Mouse (Mus musculus) frontal cortex, postnatal 14 days (tissue): ENCODE results near the gene Shpk.

Experiments
- DNase-seq, 2 experiments: peaks; one replicate each; pipeline ENCODE4 v3.0.0; 2022; ENCODE audit warnings: low spot score in 2 of 2

The Shpk gene

DNA sequence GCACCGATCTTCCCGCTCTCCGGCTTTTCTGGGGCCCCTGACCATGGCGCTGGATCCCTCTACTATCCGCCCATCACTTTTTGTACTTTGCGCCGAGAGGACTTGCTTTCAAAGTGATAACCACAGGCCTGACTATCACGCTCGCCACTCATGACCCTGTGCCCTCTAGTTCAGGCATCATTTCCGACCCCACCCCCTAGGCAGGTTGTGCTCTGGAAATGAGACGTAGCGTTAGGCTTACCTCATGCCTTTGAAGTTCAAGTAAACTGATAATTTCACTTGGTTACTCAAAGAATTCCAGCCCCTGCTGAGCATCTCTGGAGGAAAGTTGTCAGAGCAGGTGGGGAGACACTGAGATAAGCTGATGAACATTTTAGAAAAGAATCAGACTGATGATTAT lies 619 bp downstream of the Shpk start:
- no peak for DNase-seq

DNA sequence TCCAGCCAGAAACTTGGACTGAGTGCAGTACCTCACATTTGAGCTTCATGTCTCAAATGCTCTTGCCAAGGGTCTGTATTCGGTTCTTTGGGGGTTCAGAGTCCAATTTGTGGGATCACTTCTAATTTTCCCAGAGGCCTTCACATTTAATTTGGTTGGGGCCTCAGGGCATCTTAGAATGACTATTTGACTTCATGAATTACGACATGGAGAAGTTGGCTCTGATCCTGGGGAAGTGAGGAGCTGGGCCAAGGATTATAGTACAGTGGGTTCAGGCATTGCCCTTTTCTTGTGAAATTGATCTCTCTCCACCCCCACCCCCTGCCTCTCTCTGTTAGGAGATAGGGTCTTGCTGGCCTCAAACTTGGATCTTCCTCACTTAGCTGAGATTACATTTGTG lies 1.8 kb downstream of the Shpk start:
- no peak for DNase-seq

DNA sequence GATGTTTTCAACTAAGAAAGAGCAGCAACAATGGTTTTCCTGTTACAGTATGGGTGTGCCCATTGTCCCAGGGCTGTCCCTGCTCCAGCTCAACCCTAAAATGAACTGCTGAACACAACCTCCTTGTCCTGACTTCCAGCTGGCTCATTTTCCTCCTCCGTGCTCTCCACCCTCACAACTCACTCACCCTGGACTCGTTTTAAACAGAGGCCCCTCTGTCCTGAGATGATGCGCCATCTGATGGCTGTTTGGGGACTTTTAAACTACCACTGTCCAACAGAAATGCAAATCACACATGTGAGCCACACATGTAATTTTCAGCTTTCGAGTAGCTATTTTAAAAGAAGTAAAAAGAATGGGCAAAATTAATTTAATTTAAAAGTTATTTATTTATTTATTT lies 2.3 kb downstream of the Shpk start:
- DNase-seq = no peak

DNA sequence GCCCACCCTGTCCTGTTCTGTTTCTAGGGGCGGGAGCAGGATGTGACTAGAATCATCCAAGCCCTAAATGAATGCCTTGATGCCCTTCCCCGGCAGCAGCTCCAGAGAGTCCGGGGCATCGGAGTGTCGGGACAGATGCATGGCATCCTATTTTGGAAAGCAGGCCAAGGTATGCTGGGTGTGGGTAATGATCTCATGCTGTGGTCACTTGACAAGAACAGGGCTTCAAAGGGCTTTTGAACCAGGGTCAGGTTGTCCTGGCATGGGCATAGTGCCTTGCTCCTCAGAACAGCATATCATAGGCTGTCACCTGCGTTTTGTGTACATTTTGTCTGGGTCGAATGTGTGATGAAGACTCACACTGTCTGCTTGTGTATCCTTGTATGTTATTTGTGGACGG lies 4.6 kb downstream of the Shpk start:
- no peak for DNase-seq

DNA sequence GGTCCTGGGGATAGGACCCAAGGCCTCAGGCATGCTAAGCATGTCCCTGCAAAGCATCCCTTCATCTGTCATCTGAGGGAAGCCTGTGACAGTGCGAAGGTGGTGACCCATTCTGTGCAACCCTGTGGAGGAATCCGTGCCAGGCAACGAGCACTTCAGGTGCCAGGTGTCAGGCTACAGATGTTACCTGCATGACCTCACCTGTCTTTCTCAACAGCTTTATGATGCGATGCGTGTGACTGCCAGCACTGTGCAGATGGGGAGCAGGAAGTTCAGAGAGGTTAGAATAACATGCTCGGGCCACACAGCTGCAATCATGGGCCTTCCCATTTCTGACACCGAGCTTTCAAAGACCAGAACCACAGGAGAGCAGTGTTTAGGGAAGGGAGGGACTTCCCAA lies 5.9 kb downstream of the Shpk start:
- no peak for DNase-seq

DNA sequence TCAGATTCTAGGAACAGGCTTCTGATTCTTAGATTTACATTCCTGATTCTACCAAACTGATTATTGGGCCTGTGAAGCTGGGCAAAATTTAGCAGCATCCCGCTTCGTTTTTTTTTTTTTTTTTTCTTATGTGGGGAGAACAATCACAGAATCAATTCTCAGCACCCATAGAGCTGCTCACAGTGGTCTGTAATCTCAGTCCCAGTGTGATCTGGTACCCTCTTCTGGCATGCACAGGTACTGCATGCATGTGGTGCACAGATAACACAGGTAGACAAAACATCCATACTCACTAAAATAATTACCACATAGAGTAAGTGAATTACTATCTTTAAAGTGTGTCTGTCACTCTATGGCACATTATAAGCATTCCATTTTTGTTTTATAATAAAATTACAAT lies 8.4 kb downstream of the Shpk start:
- DNase-seq = no peak

DNA sequence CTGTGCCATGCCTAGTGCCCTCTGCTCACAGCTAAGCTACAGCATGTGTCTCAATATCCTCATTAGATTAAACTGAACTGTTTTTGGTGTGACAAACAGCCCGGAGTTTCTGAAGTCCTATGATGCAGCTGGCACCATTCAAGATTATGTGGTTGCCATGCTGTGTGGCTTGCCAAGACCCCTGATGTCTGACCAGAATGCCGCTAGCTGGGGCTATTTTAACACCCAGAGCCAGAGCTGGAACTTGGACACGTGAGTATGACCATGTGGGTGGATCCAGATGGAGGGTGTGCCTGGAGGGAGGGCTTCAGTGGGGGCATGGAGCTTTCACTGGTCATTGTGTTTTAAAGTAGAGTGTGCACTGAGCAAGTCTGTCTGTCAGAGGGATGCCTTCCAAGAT lies 14.7 kb downstream of the Shpk start:
- DNase-seq = no peak

DNA sequence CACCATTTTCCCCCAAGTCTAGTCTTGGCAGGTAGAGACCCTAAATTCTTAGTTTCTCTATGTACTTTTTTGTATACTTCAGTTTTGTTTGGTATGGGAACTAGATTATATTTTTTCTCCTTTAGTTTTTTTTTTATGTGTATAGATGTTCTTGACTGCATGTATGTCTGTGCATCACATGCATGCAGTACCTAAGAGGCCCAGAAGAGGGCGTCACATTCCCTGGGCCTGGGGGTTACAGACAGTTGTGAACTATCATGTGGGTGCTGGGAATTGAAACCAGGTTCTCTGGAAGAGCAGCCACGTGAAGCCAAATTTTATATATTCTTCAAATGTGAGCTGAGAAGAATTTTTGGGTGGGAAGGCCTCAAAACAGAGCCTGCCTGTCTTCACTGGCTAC lies 20.4 kb downstream of the Shpk start:
- no peak for DNase-seq

DNA sequence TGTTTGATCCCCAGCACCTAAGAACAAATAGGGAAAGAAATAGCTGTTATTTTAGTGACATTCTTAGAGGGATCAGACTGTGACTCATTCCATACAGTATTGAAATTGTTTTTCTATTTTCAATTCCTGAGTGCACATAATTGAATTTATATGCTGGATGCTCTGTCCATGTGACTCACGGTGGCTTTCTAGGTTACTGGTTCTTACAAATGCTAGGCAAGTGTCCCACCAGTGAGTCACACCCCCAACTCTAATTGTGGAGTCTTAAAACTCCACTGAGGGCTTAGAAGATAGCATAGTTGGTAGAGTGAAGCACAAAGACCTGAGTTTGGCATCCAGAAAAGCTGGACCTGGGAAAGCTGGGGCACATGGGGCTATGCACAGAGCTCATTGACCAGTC lies 21.4 kb downstream of the Shpk start:
- DNase-seq = no peak

DNA sequence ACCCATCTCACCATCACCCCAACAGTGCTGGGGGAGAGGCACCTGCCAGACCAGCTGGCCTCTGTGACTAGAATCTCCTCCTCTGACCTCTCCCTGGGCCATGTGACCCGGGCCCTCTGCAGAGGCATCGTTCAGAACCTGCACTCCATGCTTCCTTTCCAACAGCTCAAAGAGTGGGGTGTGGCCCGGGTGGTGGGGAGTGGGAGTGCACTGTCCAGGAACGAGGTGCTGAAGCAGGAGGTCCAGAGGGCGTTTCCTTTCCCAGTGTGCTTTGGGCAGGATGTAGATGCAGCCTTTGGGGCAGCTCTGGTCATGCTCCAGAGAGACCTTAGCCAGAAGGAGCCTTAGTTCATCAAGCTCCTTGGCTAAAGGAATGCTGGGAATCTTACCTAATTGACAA lies 23.6 kb downstream of the Shpk start:
- no peak for DNase-seq

DNA sequence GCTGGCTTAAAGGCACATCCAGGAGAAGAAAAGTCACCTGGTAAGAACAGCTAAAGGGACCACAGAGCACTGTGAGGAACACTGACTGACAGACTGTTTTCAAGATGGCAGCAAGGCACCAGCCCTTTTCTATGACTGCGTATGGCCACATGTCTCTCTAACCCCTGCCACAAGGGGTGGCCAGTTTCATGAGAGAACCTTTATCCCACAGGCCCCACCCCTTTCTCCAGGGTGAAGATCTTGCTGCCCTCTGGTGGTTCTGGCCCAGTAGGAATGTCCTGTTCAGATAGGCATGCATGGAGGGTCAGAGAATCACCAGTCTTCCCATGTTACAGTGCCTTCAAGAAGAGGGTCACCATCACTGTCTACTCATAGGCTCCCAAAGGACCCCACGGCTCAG lies 24.7 kb downstream of the Shpk start:
- DNase-seq = no peak

DNA sequence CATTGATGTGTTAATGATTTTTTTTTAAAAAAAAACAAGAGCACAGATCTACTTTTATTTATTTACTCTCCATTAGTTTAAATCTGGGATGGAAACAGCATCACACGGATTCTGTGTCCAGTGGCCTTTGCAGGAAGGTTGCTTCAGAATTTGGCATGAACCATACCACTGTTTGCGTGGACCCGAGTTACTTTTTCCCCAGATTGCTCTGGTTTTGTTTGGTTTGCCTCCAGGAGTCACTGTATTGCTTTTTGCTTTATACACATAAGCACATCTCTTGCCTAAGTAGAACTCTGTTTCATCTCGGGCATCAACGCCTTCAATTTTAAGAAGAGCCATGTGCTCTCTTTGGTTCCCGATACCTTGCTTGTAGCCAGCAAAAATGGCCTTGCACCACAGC lies 26.6 kb downstream of the Shpk start:
- no peak for DNase-seq

DNA sequence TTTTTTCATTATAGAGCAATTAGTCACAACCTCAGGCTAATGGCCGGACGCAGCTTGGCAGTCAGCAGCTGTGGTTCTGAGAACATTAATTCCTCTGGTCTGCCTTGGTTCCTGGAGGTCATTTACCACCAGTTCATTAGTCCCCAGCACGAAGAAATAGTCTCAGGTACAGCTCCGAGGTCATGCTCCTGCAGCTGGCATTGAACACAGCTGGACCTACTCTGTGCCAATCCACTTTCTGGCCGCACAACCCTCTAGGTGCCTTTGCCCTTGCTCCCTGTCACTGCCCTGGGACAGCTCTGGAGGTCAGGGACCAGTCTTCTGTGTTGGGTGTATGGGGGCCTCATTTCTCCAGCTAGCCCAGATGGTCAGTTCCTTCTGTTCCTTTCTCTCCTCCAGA lies 29.6 kb downstream of the Shpk start:
- DNase-seq = no peak

DNA sequence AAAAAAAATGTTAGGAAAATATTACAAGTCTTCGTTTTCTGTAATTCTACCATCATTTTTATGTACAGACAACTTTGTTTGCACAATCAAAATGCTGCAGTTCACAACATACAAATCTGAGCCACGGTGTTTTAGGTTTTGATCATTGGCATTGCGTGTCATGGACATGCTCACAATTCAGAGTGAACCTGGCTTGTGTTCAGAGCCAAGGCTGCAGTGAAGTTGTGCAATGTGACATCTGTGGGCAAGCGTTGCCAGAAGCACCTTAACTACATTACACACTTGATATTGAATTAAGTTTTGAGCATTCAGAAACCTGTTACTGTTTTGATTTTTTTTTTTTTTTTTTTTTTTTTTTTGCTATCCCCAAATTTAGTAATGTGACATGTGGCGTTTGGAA lies 30.8 kb downstream of the Shpk start:
- no peak for DNase-seq

DNA sequence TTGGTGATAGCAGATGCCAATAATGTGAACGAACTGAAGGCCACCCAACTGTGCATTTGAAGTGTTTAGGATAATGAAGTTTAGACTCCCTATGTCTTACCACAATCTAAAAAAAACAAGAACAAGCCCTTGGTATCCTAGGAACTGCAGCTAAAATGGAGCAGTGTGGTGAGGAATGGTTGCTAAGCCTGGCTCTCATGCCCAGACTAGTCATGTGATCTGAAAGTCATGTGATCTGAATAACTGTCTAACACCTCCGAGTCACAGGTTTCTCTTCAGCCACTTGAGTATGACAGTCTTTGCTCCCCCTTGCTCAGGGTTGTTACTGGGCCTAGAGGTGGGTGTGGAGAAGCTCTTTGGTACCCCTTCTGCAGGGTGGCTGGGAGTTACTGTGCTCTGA lies 33.3 kb downstream of the Shpk start:
- no peak for DNase-seq

DNA sequence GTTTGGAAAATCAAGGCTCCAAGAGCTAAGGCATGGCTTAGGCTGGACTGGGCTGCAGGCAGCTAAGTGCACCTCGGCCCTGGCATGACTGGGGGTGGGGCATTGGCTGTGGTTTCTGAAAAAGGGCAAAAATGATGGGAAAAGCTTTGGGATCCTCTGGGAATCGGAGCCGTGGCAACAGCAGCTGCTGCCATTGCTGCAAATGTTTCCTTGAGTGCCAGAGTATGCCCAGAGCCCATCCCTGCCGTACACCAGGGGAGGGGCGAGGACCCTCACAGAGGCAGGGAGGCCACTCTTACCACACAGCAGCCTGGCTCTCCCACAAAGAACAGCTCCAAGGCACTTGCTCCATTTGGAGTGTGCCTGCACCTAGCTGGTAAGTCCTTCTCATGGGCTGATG lies 34.7 kb downstream of the Shpk start, which contains the start of gene Trpv1:
Gene Trpv1, plus strand, starts transcription at position 301 of the 400 bp plus-strand sequence.
- DNase-seq = no peak

DNA sequence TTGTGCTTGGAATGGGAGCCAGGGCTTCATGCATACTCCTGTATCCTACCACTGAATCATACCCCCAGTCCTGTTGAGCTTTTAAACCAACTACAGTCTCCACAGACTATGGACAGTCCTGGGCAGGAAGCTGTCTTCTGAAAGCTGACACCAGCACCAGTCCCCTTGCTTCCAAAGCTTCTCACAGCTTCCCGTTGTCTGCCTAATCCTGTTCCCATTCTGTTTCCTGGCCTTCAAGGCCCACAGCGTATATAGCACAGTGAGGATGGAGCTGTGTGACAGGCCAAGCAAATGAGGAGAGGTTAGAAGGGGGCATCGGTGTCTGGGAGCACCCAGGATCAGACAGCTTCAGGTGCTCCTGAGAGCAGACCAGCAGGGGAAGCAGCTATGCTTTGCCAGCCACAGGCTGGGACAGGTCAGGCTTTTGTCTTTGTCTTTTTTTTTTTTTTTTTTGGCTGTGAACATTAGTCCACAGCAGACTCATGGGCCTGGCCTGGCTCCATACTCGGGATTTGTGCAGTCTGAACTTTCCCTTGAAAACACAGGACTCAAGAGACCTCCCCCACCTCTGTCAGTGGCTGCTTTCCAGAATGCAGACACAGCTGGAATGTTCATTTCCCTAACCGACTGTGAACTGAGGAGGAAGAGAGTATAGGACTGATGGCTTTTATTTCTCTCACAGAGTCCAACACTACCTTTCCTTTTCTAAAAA lies 36.9 kb downstream of the Shpk start:
- no peak for DNase-seq

DNA sequence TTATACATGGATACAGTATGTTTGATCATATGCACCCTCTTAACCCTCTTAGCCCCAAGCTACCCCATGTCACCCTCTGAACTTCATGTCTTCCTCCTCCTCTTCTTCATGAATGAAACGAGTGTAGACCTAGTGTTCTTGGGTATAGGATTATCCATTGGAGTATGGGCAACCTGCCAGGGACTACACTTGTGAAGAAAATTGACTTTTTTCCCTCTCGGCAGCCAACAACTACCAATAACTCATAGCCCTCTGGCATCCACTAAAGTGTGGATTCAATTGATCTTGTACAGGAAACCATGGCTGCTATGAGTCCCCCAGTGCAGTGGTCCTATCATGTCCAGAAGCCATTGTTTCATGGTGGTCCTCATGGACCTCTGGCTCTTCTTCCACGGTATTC lies 37.5 kb downstream of the Shpk start:
- DNase-seq = no peak

DNA sequence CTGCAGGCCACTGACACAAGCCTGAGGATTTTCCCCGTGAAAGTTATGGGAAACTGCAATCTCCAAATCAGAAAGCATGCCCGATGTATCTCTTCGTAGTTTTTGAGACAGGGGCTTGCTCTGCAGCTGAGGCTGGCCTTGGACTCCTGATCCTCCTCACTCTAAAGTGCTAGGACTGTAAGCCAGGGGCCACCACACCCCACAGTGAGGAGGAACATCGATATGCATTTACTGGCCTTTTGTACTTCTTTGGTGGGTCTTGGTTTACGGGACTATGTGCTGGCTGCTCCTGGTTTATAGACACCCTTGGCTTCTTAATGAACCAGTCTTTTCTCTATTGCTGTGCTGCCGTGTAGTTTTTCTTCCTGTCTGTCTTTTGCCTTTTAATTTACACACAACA lies 42.9 kb downstream of the Shpk start:
- no peak for DNase-seq

DNA sequence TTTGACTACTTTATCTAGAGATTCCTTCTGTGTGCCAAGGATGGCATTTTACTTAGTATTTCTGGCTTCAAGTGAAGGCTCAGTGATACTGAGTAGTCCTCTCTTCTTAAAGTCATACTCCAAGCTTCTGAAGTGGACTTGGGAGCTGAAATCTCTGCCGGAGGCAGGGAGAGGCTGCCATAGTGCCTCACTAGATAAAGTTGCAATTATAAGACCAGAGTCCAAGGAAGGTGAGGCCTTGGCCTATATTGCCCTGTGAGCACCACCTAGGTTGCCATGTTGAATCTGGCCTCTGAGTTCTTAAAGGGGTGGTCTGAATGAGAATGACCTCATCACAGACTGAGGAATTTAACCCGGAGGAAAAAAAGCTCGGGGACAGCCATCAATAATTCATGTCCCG lies 43.5 kb downstream of the Shpk start:
- no peak for DNase-seq

DNA sequence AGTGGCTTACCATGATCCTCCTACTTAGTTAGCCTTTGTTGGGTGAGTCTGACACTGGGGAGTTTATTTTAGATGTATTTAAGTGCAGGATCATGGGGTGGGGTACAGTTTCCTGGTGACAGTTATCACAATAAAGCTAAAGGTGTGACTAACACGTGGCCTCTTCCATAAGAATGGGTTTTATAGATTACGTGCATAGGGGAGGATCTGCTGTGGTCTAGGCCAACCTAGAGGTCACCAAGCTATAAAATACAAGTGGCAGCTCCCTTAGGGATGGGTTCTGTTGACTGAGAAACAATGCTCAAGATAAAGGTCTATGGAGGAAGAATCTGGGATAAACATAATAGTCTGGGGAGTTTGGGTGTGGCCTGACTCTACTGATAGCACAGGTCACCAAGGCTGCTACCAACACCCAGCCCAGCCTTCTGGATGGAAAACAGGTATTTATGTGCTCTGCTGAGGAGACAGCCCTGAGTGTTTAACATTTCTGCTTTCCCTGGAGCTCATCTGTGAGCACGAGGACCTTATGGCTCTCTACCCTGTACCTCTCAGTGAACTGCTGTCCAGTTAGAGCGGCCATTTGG lies 58.2 kb downstream of the Shpk start:
- DNase-seq = no peak

DNA sequence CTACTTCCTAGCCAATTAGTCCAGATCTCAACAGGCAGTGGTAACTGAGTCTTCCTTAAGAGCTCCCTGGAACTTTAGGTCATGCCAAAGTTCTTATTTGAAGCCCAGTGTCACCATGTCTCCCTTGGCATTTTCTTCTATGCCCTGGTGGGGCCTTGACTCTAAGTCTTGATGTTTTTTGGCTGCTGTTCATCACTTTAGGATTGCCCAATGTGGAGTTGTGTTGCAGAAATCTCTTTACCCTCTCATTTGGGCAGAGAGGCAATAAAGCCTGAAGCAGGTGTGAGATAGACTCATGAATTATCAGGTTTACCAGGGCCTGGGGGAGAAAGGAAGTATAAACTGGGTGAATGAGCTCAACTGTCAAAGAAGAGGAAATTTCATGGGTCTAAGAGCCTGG lies 59.4 kb downstream of the Shpk start:
- no peak for DNase-seq

DNA sequence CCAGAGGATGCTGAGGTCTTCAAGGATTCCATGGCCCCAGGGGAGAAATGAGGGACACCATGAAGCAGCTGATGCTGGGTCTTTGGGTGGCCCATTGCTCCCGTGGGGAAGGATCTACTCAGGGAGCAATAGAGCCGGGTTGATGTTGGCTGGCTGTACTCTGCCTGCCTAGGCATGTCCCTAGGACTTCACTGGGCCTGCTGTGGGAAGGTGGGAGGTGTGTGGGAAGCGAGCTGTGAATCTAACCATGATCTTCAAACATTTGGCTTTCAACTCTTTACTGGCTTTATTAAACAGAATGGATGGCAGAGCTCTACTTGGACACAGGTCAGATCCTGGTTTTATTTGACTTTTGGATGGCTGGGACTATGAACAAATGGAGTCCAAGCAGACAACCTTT lies 61.2 kb downstream of the Shpk start:
- DNase-seq = no peak

DNA sequence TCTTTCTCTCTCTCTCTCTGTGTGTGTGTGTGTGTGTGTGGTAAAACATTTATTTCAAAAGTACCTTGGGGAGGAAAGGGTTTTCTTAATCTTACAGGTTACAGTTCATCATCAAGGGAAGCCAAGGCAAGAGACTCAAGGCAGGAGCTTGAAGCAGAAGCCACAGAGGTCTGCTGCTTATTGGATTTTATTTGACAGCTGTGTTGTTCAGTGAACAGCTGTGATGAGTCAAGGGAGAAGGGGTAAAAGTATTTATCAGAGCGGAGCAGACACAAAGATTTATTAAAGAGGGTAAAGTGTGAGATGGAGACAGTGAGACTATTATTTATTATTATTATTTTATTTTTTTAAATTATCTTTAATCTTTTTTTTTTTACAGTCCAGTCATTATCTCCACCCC lies 62.1 kb downstream of the Shpk start:
- no peak for DNase-seq
